Comparison of ENCODE assay signal across 16 mouse cellular contexts in genomic region chr1:177373226-177373825, GRCm38 (mm10).
DNase-seq lines count a peak whose midpoint lies in the region; ATAC-seq and TF ChIP-seq lines count a peak whose summit lies in the region.
"Had no signal": no experiment of that assay in that cellular context is flagged by ENCODE, and none has a peak within 500 bp of the region (broad histone marks: within the 10 kb centered on the region; RNA-seq: fewer than 3 reads in every experiment).

No protein-coding gene starts in this region.

- H3K27me3 ChIP-seq in embryonic facial prominence, embryonic 11.5 days (ENCODE audit: control insufficient read depth, insufficient read depth, low read length) = no peaks in the 10 kb centered on the region
- H3K27me3 ChIP-seq in embryonic facial prominence, embryonic 10.5 days (replicated peaks; ENCODE audit: low read depth, poor library complexity, severe bottlenecking) = no peaks in the 10 kb centered on the region
- H3K27me3 ChIP-seq in lung, embryonic 14.5 days (ENCODE audit: insufficient read depth, low read length) = no peaks in the 10 kb centered on the region
- no peaks in the 10 kb centered on the region for H3K27me3 ChIP-seq in lung, postnatal 0 days (replicated peaks; ENCODE audit: insufficient read depth, low read length)
- H3K27me3 ChIP-seq in forebrain, embryonic 12.5 days = no peaks in the 10 kb centered on the region
- no peaks in the 10 kb centered on the region for H3K27me3 ChIP-seq in neural tube, embryonic 13.5 days
- H3K27me3 ChIP-seq in intestine, embryonic 16.5 days (replicated peaks; ENCODE audit: control insufficient read depth, insufficient read depth, low read length) = no peaks in the 10 kb centered on the region
- H3K27me3 ChIP-seq: embryonic facial prominence, embryonic 13.5 days; limb, embryonic 12.5 days; liver, embryonic 15.5 days had no signal

- no peak for TF ChIP-seq CTCF in lung, embryonic 14.5 days (IDR thresholded peaks at IDR 0.05; ENCODE audit: low read depth)
- TF ChIP-seq CTCF in lung, postnatal 0 days (IDR thresholded peaks at IDR 0.05) = no peak

- WGBS in embryonic facial prominence, embryonic 11.5 days = 9% methylated on average over 5 of the region's 5 CpGs
- 8% methylated on average over 5 of the region's 5 CpGs for WGBS in embryonic facial prominence, embryonic 10.5 days
- WGBS in lung, embryonic 14.5 days = 9% methylated on average over 5 of the region's 5 CpGs
- WGBS in lung, postnatal 0 days = 15% methylated on average over 5 of the region's 5 CpGs
- 2% methylated on average over 5 of the region's 5 CpGs for WGBS in forebrain, embryonic 12.5 days
- 1% methylated on average over 5 of the region's 5 CpGs for WGBS in neural tube, embryonic 13.5 days
- 11% methylated on average over 5 of the region's 5 CpGs for WGBS in intestine, embryonic 16.5 days

- TF ChIP-seq EP300 in lung, postnatal 0 days (IDR thresholded peaks at IDR 0.05) = no peak

- no peaks in the 10 kb centered on the region for H3K36me3 ChIP-seq in embryonic facial prominence, embryonic 11.5 days (replicated peaks; ENCODE audit: control insufficient read depth, insufficient read depth, low read depth, low read length)
- H3K36me3 ChIP-seq in embryonic facial prominence, embryonic 10.5 days (replicated peaks) = no peaks in the 10 kb centered on the region
- H3K36me3 ChIP-seq in lung, embryonic 14.5 days (ENCODE audit: insufficient read depth) = no peaks in the 10 kb centered on the region
- no peaks in the 10 kb centered on the region for H3K36me3 ChIP-seq in lung, postnatal 0 days (ENCODE audit: insufficient read depth, low read length)
- no peaks in the 10 kb centered on the region for H3K36me3 ChIP-seq in forebrain, embryonic 12.5 days (replicated peaks)
- no peaks in the 10 kb centered on the region for H3K36me3 ChIP-seq in neural tube, embryonic 13.5 days
- no peaks in the 10 kb centered on the region for H3K36me3 ChIP-seq in intestine, embryonic 16.5 days (ENCODE audit: control insufficient read depth, insufficient read depth, low read length)
- H3K36me3 ChIP-seq: embryonic facial prominence, embryonic 13.5 days; limb, embryonic 12.5 days; liver, embryonic 15.5 days had no signal

- no peak for DNase-seq in embryonic facial prominence, embryonic 11.5 days (ENCODE audit: low spot score)
- DNase-seq in embryonic facial prominence, embryonic 10.5 days (ENCODE audit: low spot score) = no peak
- peak; percentile 12 for DNase-seq in lung, embryonic 14.5 days
- DNase-seq in lung, postnatal 0 days (ENCODE audit: low spot score) = no peak
- DNase-seq in gastrocnemius, postnatal 10 days = no peak
- DNase-seq: adrenal gland, adult 2 months; cerebellum, adult 9-11 months; spleen, adult 18-20 months; thymus, postnatal 25 days had no signal

- H3K9ac ChIP-seq in embryonic facial prominence, embryonic 11.5 days (replicated peaks; ENCODE audit: low read length) = no peak overlapping the region
- no peak overlapping the region for H3K9ac ChIP-seq in lung, embryonic 14.5 days
- H3K9ac ChIP-seq in lung, postnatal 0 days (replicated peaks; ENCODE audit: low read depth) = no peak overlapping the region
- peak overlapping the region; percentile 17; the same call in 1 of the 2 replicates for H3K9ac ChIP-seq in forebrain, embryonic 12.5 days
- no peak overlapping the region for H3K9ac ChIP-seq in neural tube, embryonic 13.5 days
- no peak overlapping the region for H3K9ac ChIP-seq in intestine, embryonic 16.5 days (ENCODE audit: low read depth, low read length)
- H3K9ac ChIP-seq: embryonic facial prominence, embryonic 13.5 days; limb, embryonic 12.5 days; liver, embryonic 15.5 days had no signal

- H3K4me1 ChIP-seq in embryonic facial prominence, embryonic 11.5 days (ENCODE audit: control insufficient read depth, insufficient read depth, low read length) = no peaks in the 10 kb centered on the region
- peaks cover 17% of the 10 kb centered on the region for H3K4me1 ChIP-seq in embryonic facial prominence, embryonic 10.5 days
- H3K4me1 ChIP-seq in lung, embryonic 14.5 days (ENCODE audit: insufficient read depth) = no peaks in the 10 kb centered on the region
- no peaks in the 10 kb centered on the region for H3K4me1 ChIP-seq in lung, postnatal 0 days (ENCODE audit: insufficient read depth, low read depth, low read length)
- peaks cover 23% of the 10 kb centered on the region for H3K4me1 ChIP-seq in forebrain, embryonic 12.5 days
- peaks cover 11% of the 10 kb centered on the region for H3K4me1 ChIP-seq in neural tube, embryonic 13.5 days (replicated peaks)
- H3K4me1 ChIP-seq in intestine, embryonic 16.5 days (ENCODE audit: control insufficient read depth, insufficient read depth, low read length) = no peaks in the 10 kb centered on the region
- H3K4me1 ChIP-seq: liver, embryonic 15.5 days had no signal

- ATAC-seq in embryonic facial prominence, embryonic 11.5 days (replicated peaks; ENCODE audit: insufficient number of reproducible peaks, low FRiP score, low TSS enrichment, low read depth) = 0 out of 2 replicates have a peak, but pooled peaks have one; percentile 62
- ATAC-seq in lung, embryonic 14.5 days (ENCODE audit: insufficient read depth) = no peak
- ATAC-seq in lung, postnatal 0 days = no peak
- peak; percentile 90 for ATAC-seq in forebrain, embryonic 12.5 days (ENCODE audit: low FRiP score)
- ATAC-seq in neural tube, embryonic 13.5 days (ENCODE audit: low read depth) = no peak
- no peak for ATAC-seq in intestine, embryonic 16.5 days

- no peak overlapping the region for H3K4me3 ChIP-seq in embryonic facial prominence, embryonic 11.5 days (ENCODE audit: low read depth, low read length)
- H3K4me3 ChIP-seq in embryonic facial prominence, embryonic 10.5 days = no peak overlapping the region
- no peak overlapping the region for H3K4me3 ChIP-seq in lung, embryonic 14.5 days (ENCODE audit: low read depth, low read length)
- H3K4me3 ChIP-seq in lung, postnatal 0 days (ENCODE audit: low read depth, low read length) = no peak overlapping the region
- no peak overlapping the region for H3K4me3 ChIP-seq in forebrain, embryonic 12.5 days (replicated peaks)
- no peak overlapping the region for H3K4me3 ChIP-seq in neural tube, embryonic 13.5 days
- no peak overlapping the region for H3K4me3 ChIP-seq in intestine, embryonic 16.5 days (ENCODE audit: low read length)
- H3K4me3 ChIP-seq: embryonic facial prominence, embryonic 13.5 days; limb, embryonic 12.5 days; liver, embryonic 15.5 days had no signal

- H3K4me2 ChIP-seq in embryonic facial prominence, embryonic 11.5 days (ENCODE audit: low read depth, low read length) = no peak overlapping the region
- H3K4me2 ChIP-seq in lung, embryonic 14.5 days = no peak overlapping the region
- H3K4me2 ChIP-seq in lung, postnatal 0 days (replicated peaks; ENCODE audit: low read depth, low read length) = no peak overlapping the region
- H3K4me2 ChIP-seq in forebrain, embryonic 12.5 days = peak overlapping the region; percentile 24
- no peak overlapping the region for H3K4me2 ChIP-seq in neural tube, embryonic 13.5 days
- H3K4me2 ChIP-seq in intestine, embryonic 16.5 days (ENCODE audit: low read depth, low read length) = no peak overlapping the region
- H3K4me2 ChIP-seq: embryonic facial prominence, embryonic 13.5 days; limb, embryonic 12.5 days; liver, embryonic 15.5 days had no signal

- no peak overlapping the region for H3K27ac ChIP-seq in embryonic facial prominence, embryonic 11.5 days (replicated peaks; ENCODE audit: low read depth, low read length)
- no peak overlapping the region for H3K27ac ChIP-seq in embryonic facial prominence, embryonic 10.5 days (replicated peaks)
- H3K27ac ChIP-seq in lung, embryonic 14.5 days (ENCODE audit: low read depth) = no peak overlapping the region
- H3K27ac ChIP-seq in lung, postnatal 0 days (ENCODE audit: low read length) = no peak overlapping the region
- peak overlapping the region; percentile 57 for H3K27ac ChIP-seq in forebrain, embryonic 12.5 days
- H3K27ac ChIP-seq in neural tube, embryonic 13.5 days (replicated peaks) = 0 out of 2 replicates have a peak overlapping the region, but pooled peaks have one; percentile 38
- H3K27ac ChIP-seq in intestine, embryonic 16.5 days (ENCODE audit: low read length) = no peak overlapping the region
- H3K27ac ChIP-seq: embryonic facial prominence, embryonic 13.5 days; limb, embryonic 12.5 days; liver, embryonic 15.5 days; macrophage had no signal

- no peaks in the 10 kb centered on the region for H3K9me3 ChIP-seq in embryonic facial prominence, embryonic 11.5 days (replicated peaks; ENCODE audit: control insufficient read depth, low read length)
- H3K9me3 ChIP-seq in embryonic facial prominence, embryonic 10.5 days = no peaks in the 10 kb centered on the region
- no peaks in the 10 kb centered on the region for H3K9me3 ChIP-seq in lung, embryonic 14.5 days (ENCODE audit: low read depth, low read length)
- no peaks in the 10 kb centered on the region for H3K9me3 ChIP-seq in lung, postnatal 0 days (ENCODE audit: low read length)
- H3K9me3 ChIP-seq in forebrain, embryonic 12.5 days = no peaks in the 10 kb centered on the region
- no peaks in the 10 kb centered on the region for H3K9me3 ChIP-seq in neural tube, embryonic 13.5 days
- no peaks in the 10 kb centered on the region for H3K9me3 ChIP-seq in intestine, embryonic 16.5 days (ENCODE audit: control insufficient read depth, low read length)
- H3K9me3 ChIP-seq: embryonic facial prominence, embryonic 13.5 days; limb, embryonic 12.5 days; liver, embryonic 15.5 days had no signal

Comparison
In these comparisons a context has a peak if more than half of its experiments do, and no peak if none do; other contexts are left out.
1. ATAC-seq: peak in embryonic facial prominence, embryonic 11.5 days (single experiment) and forebrain, embryonic 12.5 days (single experiment); none in lung, embryonic 14.5 days (single experiment), lung, postnatal 0 days (single experiment), neural tube, embryonic 13.5 days (single experiment) and intestine, embryonic 16.5 days (single experiment).
2. H3K27ac ChIP-seq: peak in forebrain, embryonic 12.5 days (single experiment) and neural tube, embryonic 13.5 days (single experiment); none in embryonic facial prominence, embryonic 11.5 days (single experiment), embryonic facial prominence, embryonic 10.5 days (single experiment), lung, embryonic 14.5 days (single experiment), lung, postnatal 0 days (single experiment) and intestine, embryonic 16.5 days (single experiment).